Mouse (Mus musculus) heart, embryonic 11.5 days (tissue): ENCODE measurements around the gene Pogk. TPM values are rescaled to one million over a fixed set of nuclear protein-coding genes. Genes with fewer than 3 reads are reported as not detected.

Experiments used
- ATAC-seq: fragments of 200-750 bp; cut with Nextera tagmentation; replicated peaks from 2 replicates; pipeline ENCODE4 v1.8.0; 2017; ENCODE audit warnings: moderate library complexity; ENCODE audit not compliant: insufficient number of reproducible peaks, low FRiP score, low TSS enrichment
- H3K27ac ChIP-seq: fragments of 300-500 bp; sonication (generic); 2 replicates; pipeline ENCODE4 v1.5.1; 2014; ENCODE audit warnings: mild to moderate bottlenecking, low read depth, low read length
- H3K27me3 ChIP-seq: fragments of 300-500 bp; sonication (generic); 2 replicates; pipeline ENCODE4 v1.6.1; 2014; ENCODE audit warnings: mild to moderate bottlenecking, low read length, mixed read lengths; ENCODE audit not compliant: control insufficient read depth, insufficient read depth
- H3K36me3 ChIP-seq: fragments of 300-500 bp; sonication (generic); 2 replicates; pipeline ENCODE4 v1.6.1; 2014; ENCODE audit warnings: mild to moderate bottlenecking, low read length, moderate library complexity, mixed read lengths; ENCODE audit not compliant: control insufficient read depth, insufficient read depth
- H3K4me1 ChIP-seq: fragments of 300-500 bp; sonication (generic); 2 replicates; pipeline ENCODE4 v1.6.1; 2014; ENCODE audit warnings: low read length; ENCODE audit not compliant: control insufficient read depth, insufficient read depth
- H3K4me2 ChIP-seq: fragments of 300-500 bp; sonication (generic); 2 replicates; pipeline ENCODE4 v1.6.1; 2014; ENCODE audit warnings: mild to moderate bottlenecking, moderate library complexity
- H3K4me3 ChIP-seq: fragments of 300-500 bp; sonication (generic); 2 replicates; pipeline ENCODE4 v1.5.1; 2014; ENCODE audit warnings: low read depth, low read length
- H3K9ac ChIP-seq: fragments of 300-500 bp; sonication (generic); 2 replicates; pipeline ENCODE4 v1.6.1; 2014; ENCODE audit warnings: mild to moderate bottlenecking, low read depth, low read length, moderate library complexity
- H3K9me3 ChIP-seq: fragments of 300-500 bp; sonication (generic); replicated peaks from 2 replicates; pipeline ENCODE4 v1.6.1; 2016; ENCODE audit warnings: low read length; ENCODE audit not compliant: control insufficient read depth
- WGBS: fragments of 180-500 bp; shearing (Covaris S2); extraction: QIAGEN DNeasy Blood & Tissue Kit; methylation state at CpG from one replicate; pipeline ENCODE4 v1.1.7; 2014; ENCODE audit not compliant: insufficient replicate concordance; 5-methylcytosine and 5-hydroxymethylcytosine counted together
- polyA plus RNA-seq: library from polyadenylated mRNA; unstranded; fragments of >200 nt; fragmentation: Nextera tagmentation; extraction: Ambion mirVana; gene quantifications from 2 replicates; pipeline ENCODE4 v1.2.1, GENCODE M21; 2014

Gene Pogk
- polyA plus RNA-seq, 1 experiment from 2014 or later = 13.0 TPM

- no peak overlapping the region for H3K4me3 ChIP-seq
- peaks cover 11% of the 10 kb centered on the region for H3K36me3 ChIP-seq
- H3K4me2 ChIP-seq = no peak overlapping the region
- no peaks in the 10 kb centered on the region for H3K9me3 ChIP-seq
- WGBS = 89% methylated on average over 3 of the region's 3 CpGs
- no peak overlapping the region for H3K9ac ChIP-seq
- peaks cover 12% of the 10 kb centered on the region for H3K4me1 ChIP-seq
- ATAC-seq = no peak
- no peaks in the 10 kb centered on the region for H3K27me3 ChIP-seq
- no peak overlapping the region for H3K27ac ChIP-seq
Measured at GRCm38 (mm10) chr1:166403846-166404245, 5.8 kb downstream of the Pogk start.

- H3K9me3 ChIP-seq = no peaks in the 10 kb centered on the region
- peaks cover 7% of the 10 kb centered on the region; the same call in 1 of the 2 replicates for H3K4me1 ChIP-seq
- no peak overlapping the region for H3K27ac ChIP-seq
- no peak overlapping the region for H3K9ac ChIP-seq
- no peaks in the 10 kb centered on the region for H3K27me3 ChIP-seq
- WGBS = 70% methylated on average over 4 of the region's 4 CpGs
- no peak overlapping the region for H3K4me3 ChIP-seq
- no peak overlapping the region for H3K4me2 ChIP-seq
- 0 out of 2 replicates have a peak, but pooled peaks have one; percentile 39 for ATAC-seq
- H3K36me3 ChIP-seq = peaks cover 18% of the 10 kb centered on the region
Measured at GRCm38 (mm10) chr1:166402003-166402402, 7.7 kb downstream of the Pogk start.

- Histone ChIP-seq H3K27ac (no peak overlapping the region), H3K36me3 (peaks cover 22% of the 10 kb centered on the region), H3K27me3 (no peaks in the 10 kb centered on the region), H3K9me3 (no peaks in the 10 kb centered on the region), H3K4me2 (no peak overlapping the region), H3K9ac (no peak overlapping the region), H3K4me1 (peaks cover 7% of the 10 kb centered on the region; the same call in 1 of the 2 replicates), H3K4me3 (no peak overlapping the region)
- no peak for ATAC-seq
Measured at GRCm38 (mm10) chr1:166401455-166401854, 8.2 kb downstream of the Pogk start.

GRCm38 (mm10) chr1:166396381-166396780, 13.3 kb downstream of the Pogk start:
- no peak overlapping the region for H3K4me2 ChIP-seq
- 89% methylated on average over 6 of the region's 6 CpGs for WGBS
- ATAC-seq = no peak
- H3K4me1 ChIP-seq = no peaks in the 10 kb centered on the region
- no peak overlapping the region for H3K4me3 ChIP-seq
- H3K27ac ChIP-seq = no peak overlapping the region
- H3K27me3 ChIP-seq = no peaks in the 10 kb centered on the region
- H3K9me3 ChIP-seq = no peaks in the 10 kb centered on the region
- H3K9ac ChIP-seq = no peak overlapping the region
- H3K36me3 ChIP-seq = peaks cover 25% of the 10 kb centered on the region

- H3K27me3 ChIP-seq = no peaks in the 10 kb centered on the region
- WGBS = 86% methylated on average over 5 of the region's 5 CpGs
- peaks cover 31% of the 10 kb centered on the region for H3K36me3 ChIP-seq
- no peak overlapping the region for H3K4me3 ChIP-seq
- no peak overlapping the region for H3K4me2 ChIP-seq
- no peaks in the 10 kb centered on the region for H3K4me1 ChIP-seq
- no peak overlapping the region for H3K27ac ChIP-seq
- no peaks in the 10 kb centered on the region for H3K9me3 ChIP-seq
- no peak overlapping the region for H3K9ac ChIP-seq
- no peak for ATAC-seq
Measured at GRCm38 (mm10) chr1:166395661-166396060, 14.0 kb downstream of the Pogk start.

GRCm38 (mm10) chr1:166394770-166395169, 14.9 kb downstream of the Pogk start:
- Histone ChIP-seq H3K27me3 (no peaks in the 10 kb centered on the region), H3K9ac (no peak overlapping the region), H3K36me3 (peaks cover 37% of the 10 kb centered on the region), H3K4me1 (no peaks in the 10 kb centered on the region), H3K4me3 (no peak overlapping the region), H3K4me2 (no peak overlapping the region), H3K27ac (no peak overlapping the region), H3K9me3 (no peaks in the 10 kb centered on the region)
- ATAC-seq = no peak
- WGBS = 70% methylated on average over 4 of the region's 4 CpGs

- no peak for ATAC-seq
- peaks cover 33% of the 10 kb centered on the region for H3K36me3 ChIP-seq
- H3K27me3 ChIP-seq = no peaks in the 10 kb centered on the region
- no peak overlapping the region for H3K4me2 ChIP-seq
- no peak overlapping the region for H3K4me3 ChIP-seq
- 0 out of 2 replicates have a peak, but pooled peaks cover 3% of the 10 kb centered on the region for H3K4me1 ChIP-seq
- no peak overlapping the region for H3K9ac ChIP-seq
- 93% methylated on average over 6 of the region's 6 CpGs for WGBS
- no peaks in the 10 kb centered on the region for H3K9me3 ChIP-seq
- H3K27ac ChIP-seq = no peak overlapping the region
Measured at GRCm38 (mm10) chr1:166391671-166392070, 18.0 kb downstream of the Pogk start.

- Histone ChIP-seq H3K4me1 (0 out of 2 replicates have a peak, but pooled peaks cover 3% of the 10 kb centered on the region), H3K27ac (no peak overlapping the region), H3K36me3 (peaks cover 41% of the 10 kb centered on the region), H3K9ac (no peak overlapping the region), H3K27me3 (no peaks in the 10 kb centered on the region), H3K4me2 (no peak overlapping the region), H3K4me3 (no peak overlapping the region), H3K9me3 (no peaks in the 10 kb centered on the region)
- ATAC-seq = no peak
- 92% methylated on average over 16 of the region's 16 CpGs for WGBS
Measured at GRCm38 (mm10) chr1:166389406-166390125, 20.1 kb downstream of the Pogk start.

- Histone ChIP-seq H3K4me1 (0 out of 2 replicates have a peak, but pooled peaks cover 3% of the 10 kb centered on the region), H3K4me2 (no peak overlapping the region), H3K9me3 (no peaks in the 10 kb centered on the region), H3K36me3 (peaks cover 44% of the 10 kb centered on the region), H3K27ac (no peak overlapping the region), H3K27me3 (no peaks in the 10 kb centered on the region), H3K9ac (no peak overlapping the region), H3K4me3 (no peak overlapping the region)
- 57% methylated on average over 11 of the region's 11 CpGs for WGBS
- ATAC-seq = no peak
Measured at GRCm38 (mm10) chr1:166388511-166388910, 21.2 kb downstream of the Pogk start.
